Mouse (Mus musculus) right cerebral cortex, adult 2 months (tissue): Measurements from ENCODE around the gene Misp.

Source experiments
- DNase-seq, 2 experiments: peaks; one replicate each; pipeline ENCODE4 v3.0.0; 2021 to 2022; ENCODE audit warnings: low spot score in 2 of 2

The Misp gene

DNA sequence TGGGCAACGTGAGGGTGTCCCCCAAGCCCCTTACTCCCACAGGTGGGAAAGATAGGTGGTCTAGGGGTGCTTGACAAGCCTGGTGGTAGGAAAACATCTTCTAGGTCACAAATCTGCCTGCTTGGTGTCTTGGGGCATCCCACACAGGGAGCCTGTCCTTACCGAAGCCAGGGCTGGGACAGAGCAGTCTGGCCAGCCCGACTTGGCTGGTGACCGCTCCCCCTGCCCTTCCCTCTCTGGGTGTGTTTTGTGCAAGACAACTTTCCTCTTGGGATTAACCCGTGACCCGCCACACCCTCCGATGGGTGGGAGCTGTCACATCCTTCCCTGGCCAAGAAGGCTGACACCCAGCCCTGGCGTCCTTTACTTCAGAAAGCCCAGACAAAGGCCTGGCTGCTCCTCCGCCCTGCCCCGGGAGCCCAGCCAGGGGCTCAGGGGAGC lies 26.3 kb upstream of the Misp start:
- DNase-seq = peak in 1 of 2 experiments; percentile 41

GRCm38 (mm10) chr10:79795905-79796304 lies 24.9 kb upstream of the Misp start:
- DNase-seq = no peak

GRCm38 (mm10) chr10:79797326-79797725 lies 23.5 kb upstream of the Misp start:
- DNase-seq = no peak

- no peak for DNase-seq
Observed at GRCm38 (mm10) chr10:79798289-79798928, 22.4 kb upstream of the Misp start.

DNA sequence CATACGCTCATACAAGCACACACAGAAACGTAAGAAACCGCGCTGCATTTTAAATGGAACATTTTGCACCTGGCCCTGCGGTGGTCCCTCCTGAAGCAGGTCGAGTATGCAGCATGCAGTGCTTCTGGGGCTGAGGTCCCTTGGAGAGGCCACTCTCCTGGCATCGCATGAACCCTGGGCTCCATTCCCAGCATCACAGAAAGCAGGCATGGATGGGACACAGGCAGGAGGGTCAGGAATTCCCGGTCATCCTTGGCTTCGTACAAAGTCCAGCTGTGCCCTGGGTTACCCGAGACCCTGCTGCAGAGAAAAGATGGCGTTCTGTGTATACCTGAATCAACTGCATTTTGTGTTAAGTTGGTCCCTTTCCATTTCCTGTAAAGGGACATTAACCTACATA lies 20.3 kb upstream of the Misp start:
- no peak for DNase-seq

GRCm38 (mm10) chr10:79801837-79802236 lies 19.0 kb upstream of the Misp start:
- no peak for DNase-seq

DNA sequence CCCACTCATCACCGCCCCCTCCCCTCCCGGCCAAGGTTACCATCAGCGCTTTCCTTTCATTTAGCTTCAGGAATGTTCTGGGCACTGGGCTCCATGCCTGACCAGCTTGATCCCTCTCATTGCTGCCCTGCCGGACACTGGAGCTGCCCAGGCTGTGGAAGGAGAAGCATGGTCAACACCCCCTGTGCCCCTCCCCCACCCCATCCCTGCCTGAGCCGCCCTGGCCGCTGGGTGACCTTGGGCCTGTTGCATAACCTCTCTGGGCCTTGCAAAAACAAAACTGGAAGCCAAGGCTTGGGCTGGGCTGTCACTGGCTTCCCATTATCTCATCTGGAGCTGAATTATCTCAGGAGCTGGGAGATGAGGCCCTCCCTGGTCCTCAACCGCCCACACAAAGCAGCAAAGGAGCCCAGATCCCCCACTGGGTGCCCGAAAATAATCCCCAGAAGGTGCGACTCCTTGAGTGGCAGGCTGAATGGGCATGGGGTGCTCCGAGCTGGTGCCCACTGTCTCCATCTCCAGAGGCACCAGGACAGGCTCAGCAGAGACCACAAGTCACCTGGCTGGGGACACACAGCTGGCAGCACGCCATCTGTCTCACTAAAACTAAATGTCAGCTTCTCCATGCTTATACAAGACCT lies 18.3 kb upstream of the Misp start:
- peak in 1 of 2 experiments; percentile 54 for DNase-seq

DNA sequence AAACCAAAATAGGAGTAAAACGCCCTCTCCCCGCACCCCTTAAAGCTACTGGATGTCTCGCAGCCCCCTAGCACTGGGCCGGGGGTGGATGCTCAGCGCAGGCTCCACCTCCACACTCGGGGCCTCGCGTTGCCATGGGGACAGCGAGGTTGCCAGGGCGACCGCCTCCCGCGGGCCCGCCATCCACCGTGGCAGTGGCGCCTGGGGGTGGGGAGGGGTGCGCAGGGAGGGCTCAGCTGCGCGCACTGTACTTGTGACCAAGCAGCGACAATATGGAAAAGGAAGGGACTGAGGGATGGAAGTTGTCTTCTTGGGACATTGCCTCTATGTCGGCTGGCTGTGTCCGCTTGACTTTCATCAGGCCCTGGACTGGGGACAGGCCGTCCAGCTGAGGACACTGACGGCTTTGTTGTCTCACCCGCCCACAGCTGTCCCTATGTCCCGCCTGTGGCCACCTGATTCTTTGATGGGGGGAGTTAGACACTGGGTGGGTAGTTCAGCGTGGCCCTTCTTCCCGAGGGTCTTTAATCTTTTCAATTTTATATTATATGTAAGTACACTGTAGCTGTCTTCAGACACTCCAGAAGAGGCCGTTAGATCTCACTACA lies 17.0 kb upstream of the Misp start:
- DNase-seq = peak; percentile 94

GRCm38 (mm10) chr10:79805636-79806035 lies 15.2 kb upstream of the Misp start:
- no peak for DNase-seq

DNA sequence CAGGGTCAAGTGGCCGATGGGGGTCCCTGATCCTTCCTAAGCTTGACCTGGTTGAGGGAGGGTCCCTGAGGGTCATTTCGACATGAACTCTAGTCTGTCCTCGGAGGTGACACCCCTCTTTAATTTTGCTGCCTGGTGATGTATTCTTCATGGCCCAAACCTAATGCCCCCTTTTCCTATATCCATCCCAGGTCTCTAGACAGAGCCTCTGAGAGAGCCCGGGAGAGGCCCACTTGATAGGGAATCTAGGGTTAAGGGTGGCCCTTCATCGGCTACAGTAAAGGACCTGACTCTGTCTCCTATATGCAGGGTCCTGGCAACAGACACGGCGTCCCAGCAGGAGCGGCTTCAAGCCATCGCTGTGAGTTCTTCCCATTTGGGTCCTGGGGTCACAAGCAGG lies 14.5 kb upstream of the Misp start:
- DNase-seq = no peak

DNA sequence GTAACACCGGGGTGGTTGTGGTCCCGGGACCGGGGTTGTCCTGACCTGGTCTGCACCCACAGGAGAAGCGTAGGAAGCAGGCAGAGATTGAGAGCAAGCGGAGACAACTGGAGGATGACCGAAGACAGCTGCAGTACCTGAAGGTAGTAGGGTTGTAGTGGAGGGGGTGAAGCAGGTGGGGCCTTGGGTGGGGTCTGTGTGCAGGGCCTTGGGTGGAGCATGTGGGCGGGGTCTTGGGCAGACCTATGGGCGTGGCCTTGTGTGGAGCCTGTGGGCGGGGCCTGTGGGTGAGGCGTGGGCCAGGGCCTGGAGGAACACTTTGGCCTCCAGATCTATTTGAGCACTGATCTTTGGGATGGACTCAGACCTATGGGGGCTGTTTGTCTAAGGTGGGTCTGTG lies 13.8 kb upstream of the Misp start:
- no peak for DNase-seq

DNA sequence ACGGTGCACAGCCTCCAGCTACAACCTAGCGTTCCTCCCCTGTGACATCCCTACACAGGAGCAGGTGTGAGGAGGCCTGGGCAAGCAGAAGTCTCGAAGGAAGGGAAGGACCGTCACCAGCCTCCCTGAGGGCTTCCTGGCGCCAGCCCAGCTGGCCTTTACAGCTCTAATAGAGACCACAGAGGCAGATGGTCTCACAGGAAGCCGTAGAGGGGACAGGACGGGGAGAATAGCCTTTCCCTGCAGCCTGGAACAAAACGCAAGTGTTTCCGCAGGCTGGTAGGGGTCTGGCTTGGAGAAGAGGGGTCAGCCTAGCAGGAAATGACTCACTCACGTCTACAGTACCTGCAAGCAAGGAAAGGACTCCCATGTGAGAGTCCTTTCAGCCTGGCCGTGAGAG lies 13.0 kb upstream of the Misp start:
- no peak for DNase-seq

DNA sequence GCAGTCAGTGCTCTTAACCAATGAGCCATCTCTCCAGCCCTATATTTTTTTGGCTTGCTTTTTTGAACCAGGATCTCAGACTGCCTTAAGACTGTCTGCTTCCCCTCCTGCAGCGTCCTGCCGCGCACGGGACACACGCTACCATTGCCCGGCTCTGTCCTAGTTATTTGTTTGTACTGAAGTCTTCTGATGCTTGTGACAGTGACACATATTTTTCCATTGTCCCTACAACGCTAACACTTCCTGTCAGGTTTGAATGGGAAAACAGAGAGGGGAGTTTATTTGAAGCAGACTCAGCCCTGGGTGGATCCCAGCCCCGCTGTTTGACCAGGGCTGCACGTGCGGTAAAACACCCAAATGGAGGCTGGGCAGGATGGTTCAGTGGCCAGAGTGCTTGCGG lies 12.1 kb upstream of the Misp start:
- DNase-seq = no peak

- peak; percentile 87 to 94 for DNase-seq
Observed at GRCm38 (mm10) chr10:79811736-79812637, 8.8 kb upstream of the Misp start.

- DNase-seq = no peak
Observed at GRCm38 (mm10) chr10:79814271-79814842, 6.4 kb upstream of the Misp start.

DNA sequence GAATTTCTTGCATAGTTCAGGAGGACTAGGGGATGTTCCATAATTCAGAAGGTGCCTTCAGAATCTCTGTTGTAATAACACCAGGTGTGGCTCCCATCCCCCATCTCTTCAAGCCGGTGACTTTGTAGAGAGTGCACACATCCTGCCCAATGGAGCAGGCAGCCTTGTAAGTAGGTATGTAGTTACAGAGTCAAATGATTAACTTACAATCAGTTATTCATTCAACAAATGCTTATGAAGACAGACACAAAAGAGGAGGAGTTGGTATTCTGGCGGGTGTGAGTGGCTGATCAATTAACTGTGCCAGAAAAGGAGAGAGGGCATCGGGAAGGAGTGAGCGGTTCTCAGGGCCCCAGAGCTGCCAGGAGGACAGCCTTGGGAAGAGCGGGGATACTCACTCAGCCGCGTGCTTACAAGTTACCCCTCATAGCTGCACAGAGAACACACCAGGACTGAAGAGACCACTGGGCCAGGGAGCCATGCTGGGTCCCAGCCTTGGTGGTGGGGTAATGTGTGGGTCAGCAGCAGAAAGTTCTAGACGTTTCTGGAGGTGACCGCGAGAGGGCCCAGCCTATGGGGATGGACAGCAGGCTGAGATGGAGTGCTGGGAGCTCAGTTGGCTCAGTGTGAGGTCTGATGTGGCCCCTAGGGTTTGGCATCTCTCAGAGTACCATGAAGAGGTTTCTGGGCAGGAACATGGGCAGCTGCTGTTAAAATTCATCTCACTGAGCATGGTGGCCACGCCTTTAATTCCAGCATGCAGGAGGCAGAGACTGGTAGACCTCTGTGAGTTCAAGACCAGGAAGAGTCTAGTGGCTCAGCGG lies 4.9 kb upstream of the Misp start:
- DNase-seq = no peak

DNA sequence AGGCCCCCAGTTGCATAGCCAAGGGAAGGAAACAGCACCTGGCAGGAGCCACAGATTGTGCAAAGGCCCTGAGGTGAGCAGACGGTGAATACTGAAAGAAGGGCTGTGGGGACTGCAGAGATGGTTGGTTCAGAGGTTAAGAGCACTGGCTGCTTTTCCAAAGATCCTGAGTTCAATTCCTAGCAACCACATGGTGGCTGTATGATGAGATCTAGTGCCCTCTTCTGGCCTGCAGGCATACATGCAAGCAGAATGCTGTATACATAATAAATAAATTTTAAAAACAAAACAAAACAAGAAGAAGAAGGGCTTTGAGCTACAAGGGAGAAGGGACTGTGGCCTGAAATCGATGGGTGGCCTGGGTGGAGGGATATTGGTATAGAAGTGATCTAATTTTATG lies 3.7 kb upstream of the Misp start:
- DNase-seq = no peak

DNA sequence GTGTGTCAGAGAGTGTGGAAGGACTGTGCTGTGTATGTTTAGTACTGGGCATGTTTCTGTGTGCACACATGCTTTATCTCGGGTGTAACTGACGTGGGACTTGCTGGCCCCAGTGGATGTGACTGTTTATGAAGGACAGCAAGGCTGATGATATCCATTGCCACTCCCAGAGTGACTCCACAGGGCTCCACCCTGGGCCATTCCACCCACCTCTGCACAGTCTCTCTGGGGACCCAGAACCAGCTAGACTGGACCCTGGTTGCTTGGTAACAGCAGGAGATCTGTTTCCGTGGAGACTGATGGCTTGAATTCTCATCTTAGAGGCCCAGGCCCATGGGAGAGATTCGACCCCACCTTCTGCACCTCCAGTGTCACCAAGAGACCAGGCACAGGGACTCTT lies 2.6 kb upstream of the Misp start:
- DNase-seq = no peak

GRCm38 (mm10) chr10:79819606-79820005 lies 1.2 kb upstream of the Misp start:
- DNase-seq = no peak

- no peak for DNase-seq
Observed at GRCm38 (mm10) chr10:79820277-79820676, 512 bp upstream of the Misp start.

DNA sequence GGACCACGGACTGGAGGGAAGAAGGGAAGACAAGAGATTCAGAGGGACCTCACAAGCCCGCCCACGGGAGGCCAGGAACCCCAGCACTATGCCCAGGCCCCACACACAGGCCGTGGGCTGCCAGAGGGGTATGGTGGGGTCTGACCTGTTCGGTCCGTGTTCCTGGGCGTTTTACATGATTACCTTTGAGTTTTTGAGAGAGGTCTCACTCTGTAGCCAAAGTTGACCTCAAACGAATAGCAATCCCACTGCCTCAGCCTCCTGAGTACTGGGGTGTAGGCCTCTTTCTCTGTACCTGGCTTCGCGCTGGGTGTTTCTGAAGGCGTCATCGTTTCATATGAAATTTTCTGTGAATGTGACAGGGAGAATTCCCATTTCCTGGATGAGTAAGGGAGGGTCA lies 942 bp downstream of the Misp start:
- DNase-seq = no peak
